In the genomic region with DNA sequence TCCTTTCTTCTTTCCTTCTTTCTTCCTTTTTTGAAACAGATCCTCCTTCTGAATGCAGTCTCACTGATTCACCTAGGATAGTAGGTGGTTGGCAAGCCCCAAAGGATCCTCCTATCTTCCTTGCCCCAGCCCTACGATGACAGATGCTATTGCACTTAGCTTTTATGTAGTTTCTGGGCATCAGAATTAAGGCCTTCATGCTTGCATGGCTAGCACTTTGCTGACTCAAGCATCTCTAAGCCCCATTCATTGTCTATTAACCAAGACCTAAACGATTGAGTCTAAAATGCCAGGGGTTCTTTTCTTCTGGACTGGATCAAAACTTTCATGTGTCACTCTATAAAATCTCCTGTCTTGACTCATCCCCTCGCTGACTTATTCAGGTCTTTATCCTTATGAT, we compare ENCODE assay signal across 23 mouse cellular contexts.
DNase-seq lines count a peak whose midpoint lies in the region; ATAC-seq and TF ChIP-seq lines count a peak whose summit lies in the region.
"Had no signal": no experiment of that assay in that cellular context is flagged by ENCODE, and none has a peak within 500 bp of the region (broad histone marks: within the 10 kb centered on the region; RNA-seq: fewer than 3 reads in every experiment).

No protein-coding gene starts in this region.

- in situ Hi-C loops in Patski (cut with MboI; ENCODE audit: low pct_unique_long_range_greater_than_20kb) = no loop called here

- TF ChIP-seq CTCF in kidney, adult 2 months (conservative IDR thresholded peaks at IDR 0.05; ENCODE audit: insufficient read depth, insufficient read length, low read depth, low read length) = no peak
- no peak for TF ChIP-seq CTCF in Patski (IDR thresholded peaks at IDR 0.05)
- no peak for TF ChIP-seq CTCF in cerebellum, adult 2 months (IDR thresholded peaks at IDR 0.05; ENCODE audit: borderline replicate concordance, insufficient read depth, low read depth, low read length)

- no peak for ATAC-seq in kidney, embryonic 16.5 days (ENCODE audit: low FRiP score, low TSS enrichment)
- peak; percentile 26 for ATAC-seq in Patski
- ATAC-seq: forebrain, embryonic 14.5 days; forebrain, postnatal 0 days had no signal

- no peak overlapping the region for H3K4me3 ChIP-seq in kidney, adult 2 months (ENCODE audit: insufficient read depth, low read depth, low read length)
- no peak overlapping the region for H3K4me3 ChIP-seq in kidney, embryonic 16.5 days (ENCODE audit: low read length)
- H3K4me3 ChIP-seq in cerebellum, adult 2 months (replicated peaks; ENCODE audit: insufficient read depth, low read depth, low read length) = no peak overlapping the region
- H3K4me3 ChIP-seq: embryonic facial prominence, embryonic 12.5 days; embryonic facial prominence, embryonic 15.5 days; gastrocnemius, adult 2 months; heart, adult 2 months; heart, embryonic 10.5 days; heart, embryonic 13.5 days; hindbrain, embryonic 12.5 days; hindbrain, embryonic 15.5 days had no signal

- H3K27me3 ChIP-seq in kidney, adult 2 months (replicated peaks; ENCODE audit: control insufficient read depth, insufficient read depth, low read length) = no peaks in the 10 kb centered on the region
- H3K27me3 ChIP-seq in kidney, embryonic 16.5 days (ENCODE audit: insufficient read depth, low read length) = no peaks in the 10 kb centered on the region
- no peaks in the 10 kb centered on the region for H3K27me3 ChIP-seq in Patski
- H3K27me3 ChIP-seq in cerebellum, adult 2 months (ENCODE audit: control insufficient read depth, insufficient read depth, low read length) = no peaks in the 10 kb centered on the region
- H3K27me3 ChIP-seq: embryonic facial prominence, embryonic 12.5 days; embryonic facial prominence, embryonic 15.5 days; heart, embryonic 13.5 days; hindbrain, embryonic 12.5 days; hindbrain, embryonic 15.5 days had no signal

- peak; percentile 41 for DNase-seq in heart, adult 11 months
- no peak for DNase-seq in heart, adult 18-20 months
- DNase-seq in kidney, adult 2 months = peak; percentile 88
- peak; percentile 12 for DNase-seq in Patski (ENCODE audit: low read depth, low spot score)
- peak; percentile 34 to 68 for DNase-seq in kidney, postnatal 25 days
- DNase-seq in thymus, postnatal 0 days (ENCODE audit: low spot score) = no peak
- no peak for DNase-seq in cerebellum, adult 2 months
- DNase-seq: adrenal gland, postnatal 10 days; adrenal gland, postnatal 36 days; cerebellum, adult 18-20 months; cerebellum, adult 9-11 months; cerebellum, postnatal 25 days; forebrain, postnatal 0 days; gastrocnemius, adult 2 months; heart, adult 2 months had no signal

- CTCF ChIA-PET in Patski (lab: Charles Lee) = no interaction called here

- 53% methylated on average over 3 of the region's 3 CpGs for WGBS in kidney, adult 2 months
- WGBS in kidney, embryonic 16.5 days = 79% methylated on average over 3 of the region's 3 CpGs
- 82% methylated on average over 3 of the region's 3 CpGs for WGBS in cerebellum, adult 2 months

- H3K9me3 ChIP-seq in kidney, embryonic 16.5 days (ENCODE audit: low read length) = peaks cover 6% of the 10 kb centered on the region; the same call in 1 of the 2 replicates
- H3K9me3 ChIP-seq: embryonic facial prominence, embryonic 15.5 days had no signal

- no peak overlapping the region for H3K9ac ChIP-seq in kidney, embryonic 16.5 days (replicated peaks; ENCODE audit: low read length)
- H3K9ac ChIP-seq: embryonic facial prominence, embryonic 12.5 days; embryonic facial prominence, embryonic 15.5 days; forebrain, postnatal 0 days; heart, embryonic 13.5 days; hindbrain, embryonic 12.5 days; hindbrain, embryonic 15.5 days had no signal

- POLR2A ChIA-PET in Patski (lab: Charles Lee) = no interaction called here

- TF ChIP-seq POLR2A in kidney, adult 2 months (IDR thresholded peaks at IDR 0.05; ENCODE audit: low read depth, low read length) = no peak
- TF ChIP-seq POLR2A in cerebellum, adult 2 months (IDR thresholded peaks at IDR 0.05; ENCODE audit: borderline replicate concordance, insufficient read depth, low read length) = no peak

- no peaks in the 10 kb centered on the region for H3K36me3 ChIP-seq in kidney, adult 2 months (ENCODE audit: control insufficient read depth, insufficient read depth, low read length)
- no peaks in the 10 kb centered on the region for H3K36me3 ChIP-seq in kidney, embryonic 16.5 days (ENCODE audit: insufficient read depth, low read length)
- H3K36me3 ChIP-seq: embryonic facial prominence, embryonic 12.5 days; embryonic facial prominence, embryonic 15.5 days; heart, embryonic 10.5 days; heart, embryonic 13.5 days; hindbrain, embryonic 12.5 days; hindbrain, embryonic 15.5 days had no signal

- H3K4me1 ChIP-seq in kidney, adult 2 months (ENCODE audit: control insufficient read depth, insufficient read depth, low read length) = peaks cover 7% of the 10 kb centered on the region; the same call in 1 of the 2 replicates
- H3K4me1 ChIP-seq in kidney, embryonic 16.5 days (ENCODE audit: insufficient read depth, low read length) = no peaks in the 10 kb centered on the region
- H3K4me1 ChIP-seq in cerebellum, adult 2 months (ENCODE audit: control insufficient read depth, insufficient read depth, low read length) = peaks cover 7% of the 10 kb centered on the region; the same call in 1 of the 2 replicates
- H3K4me1 ChIP-seq: hindbrain, embryonic 12.5 days; hindbrain, embryonic 15.5 days had no signal

- H3K27ac ChIP-seq in kidney, adult 2 months (ENCODE audit: insufficient read depth, low read depth, low read length) = peak overlapping the region; percentile 80
- no peak overlapping the region for H3K27ac ChIP-seq in kidney, embryonic 16.5 days (ENCODE audit: low read length)
- H3K27ac ChIP-seq in cerebellum, adult 2 months (ENCODE audit: insufficient read depth, low read length) = no peak overlapping the region
- H3K27ac ChIP-seq: embryonic facial prominence, embryonic 12.5 days; embryonic facial prominence, embryonic 15.5 days; gastrocnemius, adult 2 months; heart, adult 2 months; heart, embryonic 10.5 days; heart, embryonic 13.5 days; hindbrain, embryonic 12.5 days; hindbrain, embryonic 15.5 days had no signal

- no peak overlapping the region for H3K4me2 ChIP-seq in kidney, embryonic 16.5 days (replicated peaks; ENCODE audit: low read depth, low read length)
- H3K4me2 ChIP-seq: embryonic facial prominence, embryonic 12.5 days; embryonic facial prominence, embryonic 15.5 days; heart, embryonic 13.5 days; hindbrain, embryonic 12.5 days; hindbrain, embryonic 15.5 days had no signal

Comparison
In these comparisons a context has a peak if more than half of its experiments do, and no peak if none do; other contexts are left out.
1. DNase-seq: peak in heart, adult 11 months (single experiment), kidney, adult 2 months (single experiment), Patski (single experiment) and kidney, postnatal 25 days (2 of 2); none in heart, adult 18-20 months (0 of 2), thymus, postnatal 0 days (single experiment) and cerebellum, adult 2 months (0 of 2).